Mouse (Mus musculus): ENCODE measurements around the gene Gm10486. TPM values are rescaled to one million over a fixed set of nuclear protein-coding genes. Genes with fewer than 3 reads are reported as not detected.
"Not testable (repeated sequence)": the region's sequence is repeated elsewhere in the genome, so short reads cannot be mapped to it uniquely, and the experiment has no call there.

Gm10486 gene
- polyA plus RNA-seq (2016; fragmentation: Nextera tagmentation; extraction: Ambion mirVana), result not detected in 2 replicates

- H3K27ac ChIP-seq (replicated peaks); H3K27me3 ChIP-seq (ENCODE audit: low read depth, poor library complexity, severe bottlenecking); DNase-seq (ENCODE audit: low spot score); H3K4me1 ChIP-seq; H3K9me3 ChIP-seq (replicated peaks); H3K4me3 ChIP-seq; H3K36me3 ChIP-seq: not testable (repeated sequence)
- WGBS, result no CpG with 5 or more reads among the region's 6 CpGs
Measured at GRCm38 (mm10) chrX:35067084-35067483, at the start of gene Gm10486. Gene Gm10486 (plus strand): TSS chrX:35067384.

Measured in midbrain, embryonic 10.5 days (tissue).